Mouse (Mus musculus) limb, embryonic 10.5 days (tissue): ENCODE data around the gene Ttc30b. TPM values are rescaled to one million over a fixed set of nuclear protein-coding genes. Genes with fewer than 3 reads are reported as not detected.
A peak's percentile ranks its signal among the peaks of the same experiment; 100 is the strongest.
"Not testable (repeated sequence)": the region's sequence is repeated elsewhere in the genome, so short reads cannot be mapped to it uniquely, and the experiment has no call there.

ENCODE experiments used
- DNase-seq: peaks from one replicate; pipeline ENCODE4 v3.0.0-alpha.2; 2017; ENCODE audit warnings: low spot score
- H3K27ac ChIP-seq: fragments of 300-500 bp; sonication (generic); 2 replicates; pipeline ENCODE4 v1.5.1; 2016; ENCODE audit warnings: mild to moderate bottlenecking
- H3K27me3 ChIP-seq: fragments of 300-500 bp; sonication (generic); 2 replicates; pipeline ENCODE4 v1.6.1; 2016; ENCODE audit warnings: low read depth, mild to moderate bottlenecking; ENCODE audit not compliant: poor library complexity, severe bottlenecking
- H3K36me3 ChIP-seq: fragments of 300-500 bp; sonication (generic); 2 replicates; pipeline ENCODE4 v1.6.1; 2016; ENCODE audit warnings: mild to moderate bottlenecking, moderate library complexity
- H3K4me1 ChIP-seq: fragments of 300-500 bp; sonication (generic); 2 replicates; pipeline ENCODE4 v1.6.1; 2016
- H3K4me3 ChIP-seq: fragments of 300-500 bp; sonication (generic); 2 replicates; pipeline ENCODE4 v1.5.1; 2016; ENCODE audit warnings: mild to moderate bottlenecking, moderate library complexity
- H3K9me3 ChIP-seq: fragments of 300-500 bp; sonication (generic); replicated peaks from 2 replicates; pipeline ENCODE4 v1.6.1; 2016; ENCODE audit warnings: mild to moderate bottlenecking
- WGBS: fragments of 180-500 bp; shearing (Covaris S2); methylation state at CpG from one replicate; pipeline ENCODE4 v1.1.7; 2016; 5-methylcytosine and 5-hydroxymethylcytosine counted together
- polyA plus RNA-seq: library from polyadenylated mRNA; unstranded; fragments of >200 nt; fragmentation: Nextera tagmentation; extraction: Ambion mirVana; gene quantifications from 2 replicates; pipeline ENCODE4 v1.2.1, GENCODE M21; 2016

The Ttc30b gene
- polyA plus RNA-seq, 1 experiment from 2014 or later = 6.0 TPM

- Histone ChIP-seq H3K27me3 (no peaks in the 10 kb centered on the region), H3K9me3 (no peaks in the 10 kb centered on the region), H3K27ac (peak overlapping the region; percentile 50; the same call in 1 of the 2 replicates), H3K4me3 (peak overlapping the region; percentile 33), H3K36me3 (no peaks in the 10 kb centered on the region), H3K4me1 (peaks cover 57% of the 10 kb centered on the region)
- WGBS = 14% methylated on average over 14 of the region's 14 CpGs
- peak; percentile 65 for DNase-seq
These were observed 26.1 kb upstream of the Ttc30b start for GRCm38 (mm10) chr2:75964512-75964911.

GRCm38 (mm10) chr2:75964051-75964450, 25.7 kb upstream of the Ttc30b start:
- DNase-seq = no peak
- Histone ChIP-seq H3K27me3 (no peaks in the 10 kb centered on the region), H3K36me3 (no peaks in the 10 kb centered on the region), H3K27ac (peak overlapping the region; percentile 68; the same call in 1 of the 2 replicates), H3K4me1 (peaks cover 62% of the 10 kb centered on the region), H3K9me3 (no peaks in the 10 kb centered on the region), H3K4me3 (peak overlapping the region; percentile 33; the same call in 1 of the 2 replicates)
- 81% methylated on average over 5 of the region's 5 CpGs for WGBS

- no peaks in the 10 kb centered on the region for H3K9me3 ChIP-seq
- peaks cover 69% of the 10 kb centered on the region for H3K4me1 ChIP-seq
- H3K36me3 ChIP-seq = no peaks in the 10 kb centered on the region
- H3K27me3 ChIP-seq = no peaks in the 10 kb centered on the region
- H3K27ac ChIP-seq = peak overlapping the region; percentile 59
- no peak for DNase-seq
- WGBS = 71% methylated on average over 10 of the region's 10 CpGs
- no peak overlapping the region for H3K4me3 ChIP-seq
These were observed 24.9 kb upstream of the Ttc30b start for GRCm38 (mm10) chr2:75963211-75963840.

GRCm38 (mm10) chr2:75960366-75961330, 22.3 kb upstream of the Ttc30b start:
- Histone ChIP-seq H3K36me3 (no peaks in the 10 kb centered on the region), H3K4me3 (peak overlapping the region; percentile 36), H3K4me1 (peaks cover 74% of the 10 kb centered on the region), H3K27ac (peak overlapping the region; percentile 86), H3K9me3 (no peaks in the 10 kb centered on the region), H3K27me3 (no peaks in the 10 kb centered on the region)
- 47% methylated on average over 15 of the region's 15 CpGs for WGBS
- DNase-seq = peak; percentile 60

- peak overlapping the region; percentile 86 for H3K27ac ChIP-seq
- H3K27me3 ChIP-seq = no peaks in the 10 kb centered on the region
- no peaks in the 10 kb centered on the region for H3K36me3 ChIP-seq
- H3K4me1 ChIP-seq = peaks cover 71% of the 10 kb centered on the region
- peak; percentile 75 for DNase-seq
- H3K4me3 ChIP-seq = peak overlapping the region; percentile 36
- WGBS = 8% methylated on average over 15 of the region's 15 CpGs
- no peaks in the 10 kb centered on the region for H3K9me3 ChIP-seq
These were observed 21.5 kb upstream of the Ttc30b start for GRCm38 (mm10) chr2:75959850-75960365.

- Histone ChIP-seq H3K36me3 (no peaks in the 10 kb centered on the region), H3K4me3 (peak overlapping the region; percentile 36), H3K4me1 (peaks cover 65% of the 10 kb centered on the region), H3K27ac (peak overlapping the region; percentile 86), H3K27me3 (no peaks in the 10 kb centered on the region), H3K9me3 (no peaks in the 10 kb centered on the region)
- DNase-seq = peak; percentile 70
- WGBS = 18% methylated on average over 18 of the region's 18 CpGs
These were observed 20.9 kb upstream of the Ttc30b start for GRCm38 (mm10) chr2:75959183-75959849.

- H3K4me1 ChIP-seq = peaks cover 51% of the 10 kb centered on the region
- no peak overlapping the region for H3K4me3 ChIP-seq
- peak overlapping the region; percentile 47; the same call in 1 of the 2 replicates for H3K27ac ChIP-seq
- 57% methylated on average over 14 of the region's 14 CpGs for WGBS
- 0 out of 2 replicates have a peak, but pooled peaks cover 7% of the 10 kb centered on the region for H3K27me3 ChIP-seq
- H3K9me3 ChIP-seq = no peaks in the 10 kb centered on the region
- DNase-seq = no peak
- no peaks in the 10 kb centered on the region for H3K36me3 ChIP-seq
These were observed 17.3 kb upstream of the Ttc30b start for GRCm38 (mm10) chr2:75955709-75956108.

- 93% methylated on average over 5 of the region's 5 CpGs for WGBS
- no peaks in the 10 kb centered on the region for H3K9me3 ChIP-seq
These were observed 14.9 kb upstream of the Ttc30b start for GRCm38 (mm10) chr2:75953320-75953719.

GRCm38 (mm10) chr2:75950685-75951084, 12.3 kb upstream of the Ttc30b start:
- Histone ChIP-seq H3K27ac (no peak overlapping the region; the same call in 1 of the 2 replicates), H3K4me1 (peaks cover 18% of the 10 kb centered on the region), H3K9me3 (no peaks in the 10 kb centered on the region), H3K27me3 (0 out of 2 replicates have a peak, but pooled peaks cover 7% of the 10 kb centered on the region), H3K36me3 (no peaks in the 10 kb centered on the region), H3K4me3 (no peak overlapping the region)
- 77% methylated on average over 8 of the region's 8 CpGs for WGBS
- no peak for DNase-seq

More at GRCm38 (mm10) chr2:75953320-75953719, 14.9 kb upstream of the Ttc30b start:
- 0 out of 2 replicates have a peak, but pooled peaks cover 7% of the 10 kb centered on the region for H3K27me3 ChIP-seq
- H3K27ac ChIP-seq = no peak overlapping the region; the same call in 1 of the 2 replicates
- no peaks in the 10 kb centered on the region for H3K36me3 ChIP-seq
- no peak overlapping the region for H3K4me3 ChIP-seq
- DNase-seq = no peak
- H3K4me1 ChIP-seq = peaks cover 34% of the 10 kb centered on the region

GRCm38 (mm10) chr2:75937520-75938116, 767 bp downstream of the Ttc30b start:
- not testable (repeated sequence) for H3K36me3 ChIP-seq, H3K9me3 ChIP-seq, H3K27me3 ChIP-seq, DNase-seq
- 68% methylated on average over 16 of the region's 17 CpGs for WGBS
- peaks cover 27% of the 10 kb centered on the region for H3K4me1 ChIP-seq
- peak overlapping the region; percentile 63 for H3K4me3 ChIP-seq
- peak overlapping the region; percentile 93 for H3K27ac ChIP-seq

GRCm38 (mm10) chr2:75936685-75937084, 1.7 kb downstream of the Ttc30b start:
- DNase-seq, H3K27me3 ChIP-seq, H3K4me3 ChIP-seq, H3K36me3 ChIP-seq, H3K9me3 ChIP-seq, H3K27ac ChIP-seq: not testable (repeated sequence)
- WGBS = 96% methylated on average over 2 of the region's 2 CpGs
- H3K4me1 ChIP-seq = peaks cover 31% of the 10 kb centered on the region

GRCm38 (mm10) chr2:75933541-75933940, 4.8 kb downstream of the Ttc30b start:
- Histone ChIP-seq H3K4me3 (no peak overlapping the region), H3K4me1 (peaks cover 28% of the 10 kb centered on the region), H3K27ac (peak overlapping the region; percentile 12; the same call in 1 of the 2 replicates), H3K9me3 (no peaks in the 10 kb centered on the region), H3K36me3 (peaks cover 8% of the 10 kb centered on the region), H3K27me3 (no peaks in the 10 kb centered on the region)
- no peak for DNase-seq
- 62% methylated on average over 7 of the region's 7 CpGs for WGBS
